Mouse (Mus musculus): ENCODE measurements at regions not wholly inside any gene's neighbourhood (a gene's known extent, or its start where the extent isn't known, plus 50 kb on each side); places are given as distances from the start of the nearest gene placed in this dataset.

DNA sequence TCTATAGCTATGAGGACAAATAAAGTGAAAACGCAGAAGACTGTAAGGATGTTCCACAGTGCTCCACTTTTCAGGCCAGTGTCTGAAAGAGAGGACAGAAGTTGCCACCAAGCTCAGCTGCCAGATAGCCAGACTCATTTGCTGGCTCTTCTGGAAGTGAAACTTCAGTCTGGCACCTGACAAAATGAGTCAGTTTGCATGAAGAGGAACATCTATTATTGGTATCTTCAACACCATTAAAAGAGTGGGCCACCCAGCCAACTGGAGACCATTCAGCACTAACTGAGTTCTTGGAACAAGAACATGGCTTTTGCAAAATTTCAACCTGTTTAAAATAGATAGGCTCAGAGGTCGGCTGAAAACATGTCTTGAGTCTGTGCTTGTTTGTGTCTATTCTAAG is 592.4 kb upstream of the Tbl1xr1 start:
- TF ChIP-seq EP300 (IDR thresholded peaks at IDR 0.05; ENCODE audit: low read depth) (no peak), CTCF (IDR thresholded peaks at IDR 0.05; ENCODE audit: low read depth) (no peak)

All from heart, postnatal 0 days (tissue).